Mouse (Mus musculus): ENCODE results near the gene Rbm20. TPM values are rescaled to one million over a fixed set of nuclear protein-coding genes. Genes with fewer than 3 reads are reported as not detected.

Rbm20 gene
- polyA plus RNA-seq, 2 experiments, result 0.04 to 0.18 TPM

- Histone ChIP-seq H3K9ac (replicated peaks) (no peak overlapping the region), H3K9me3 (ENCODE audit: control insufficient read depth, low read length) (no peaks in the 10 kb centered on the region), H3K27ac (no peak overlapping the region), H3K27me3 (ENCODE audit: control insufficient read depth, insufficient read depth, low read length) (no peaks in the 10 kb centered on the region), H3K36me3 (replicated peaks; ENCODE audit: control insufficient read depth, insufficient read depth, low read depth) (no peaks in the 10 kb centered on the region), H3K4me1 (replicated peaks; ENCODE audit: control insufficient read depth in 2 of 2, insufficient read depth in 2 of 2, low read length in 1 of 2) (peaks cover 7 to 12% of the 10 kb centered on the region in 2 experiments), H3K4me2 (ENCODE audit: low read depth) (no peak overlapping the region), H3K4me3 (ENCODE audit: insufficient read depth in 1 of 2, low read depth in 2 of 2, low read length in 2 of 2) (no peak overlapping the region)
- ATAC-seq (ENCODE audit: insufficient read depth) (no peak), DNase-seq (ENCODE audit: low read depth in 3 of 3, low spot score in 3 of 3) (no peak)
- 80% methylated on average over 14 of the region's 14 CpGs for WGBS (ENCODE audit: insufficient replicate concordance)
- TF ChIP-seq CTCF (IDR thresholded peaks at IDR 0.05; ENCODE audit: low read depth), result no peak
- no peak for TF ChIP-seq EP300 (IDR thresholded peaks at IDR 0.05; ENCODE audit: low read depth)
These were observed 175.0 kb downstream of the Rbm20 start for GRCm38 (mm10) chr19:53851826-53852698.

- Histone ChIP-seq H3K9ac (replicated peaks) (no peak overlapping the region), H3K4me2 (ENCODE audit: low read depth) (no peak overlapping the region), H3K36me3 (replicated peaks; ENCODE audit: control insufficient read depth, insufficient read depth, low read depth) (no peaks in the 10 kb centered on the region), H3K4me3 (ENCODE audit: insufficient read depth in 1 of 2, low read depth in 2 of 2, low read length in 2 of 2) (no peak overlapping the region), H3K27ac (no peak overlapping the region), H3K4me1 (replicated peaks; ENCODE audit: control insufficient read depth in 2 of 2, insufficient read depth in 2 of 2, low read length in 1 of 2) (peaks cover 7 to 12% of the 10 kb centered on the region in 2 experiments), H3K27me3 (ENCODE audit: control insufficient read depth, insufficient read depth, low read length) (no peaks in the 10 kb centered on the region), H3K9me3 (ENCODE audit: control insufficient read depth, low read length) (no peaks in the 10 kb centered on the region)
- TF ChIP-seq CTCF (IDR thresholded peaks at IDR 0.05; ENCODE audit: low read depth) (no peak), EP300 (IDR thresholded peaks at IDR 0.05; ENCODE audit: low read depth) (no peak)
- no peak for ATAC-seq (ENCODE audit: insufficient read depth)
- 71% methylated on average over 15 of the region's 15 CpGs for WGBS (ENCODE audit: insufficient replicate concordance)
- DNase-seq (ENCODE audit: low read depth in 3 of 3, low spot score in 3 of 3), result no peak
These were observed 175.8 kb downstream of the Rbm20 start for GRCm38 (mm10) chr19:53852699-53853451.

GRCm38 (mm10) chr19:53854978-53855377, 177.9 kb downstream of the Rbm20 start:
- Histone ChIP-seq H3K4me3 (ENCODE audit: insufficient read depth in 1 of 2, low read depth in 2 of 2, low read length in 2 of 2) (no peak overlapping the region), H3K27me3 (ENCODE audit: control insufficient read depth, insufficient read depth, low read length) (no peaks in the 10 kb centered on the region), H3K9me3 (ENCODE audit: control insufficient read depth, low read length) (no peaks in the 10 kb centered on the region), H3K9ac (replicated peaks) (no peak overlapping the region), H3K4me1 (replicated peaks; ENCODE audit: control insufficient read depth in 2 of 2, insufficient read depth in 2 of 2, low read length in 1 of 2) (peaks cover 3 to 11% of the 10 kb centered on the region in 2 experiments; a peak in 3 of 4 replicates), H3K36me3 (replicated peaks; ENCODE audit: control insufficient read depth, insufficient read depth, low read depth) (no peaks in the 10 kb centered on the region), H3K4me2 (ENCODE audit: low read depth) (no peak overlapping the region), H3K27ac (no peak overlapping the region)
- ATAC-seq (ENCODE audit: insufficient read depth) (no peak), DNase-seq (ENCODE audit: low read depth in 3 of 3, low spot score in 3 of 3) (no peak)
- TF ChIP-seq EP300 (IDR thresholded peaks at IDR 0.05; ENCODE audit: low read depth), result no peak
- TF ChIP-seq CTCF (IDR thresholded peaks at IDR 0.05; ENCODE audit: low read depth), result no peak
- 58% methylated on average over 4 of the region's 4 CpGs for WGBS (ENCODE audit: insufficient replicate concordance)

- no peak for DNase-seq (ENCODE audit: low read depth in 3 of 3, low spot score in 3 of 3)
- TF ChIP-seq CTCF (IDR thresholded peaks at IDR 0.05; ENCODE audit: low read depth), result no peak
- no peak overlapping the region for H3K4me3 ChIP-seq (ENCODE audit: insufficient read depth in 1 of 2, low read depth in 2 of 2, low read length in 2 of 2)
- 66% methylated on average over 5 of the region's 5 CpGs for WGBS (ENCODE audit: insufficient replicate concordance)
- H3K36me3 ChIP-seq (replicated peaks; ENCODE audit: control insufficient read depth, insufficient read depth, low read depth), result no peaks in the 10 kb centered on the region
- H3K4me1 ChIP-seq (replicated peaks; ENCODE audit: control insufficient read depth in 2 of 2, insufficient read depth in 2 of 2, low read length in 1 of 2), result peaks cover 3 to 9% of the 10 kb centered on the region in 2 experiments; a peak in 3 of 4 replicates
- no peaks in the 10 kb centered on the region for H3K9me3 ChIP-seq (ENCODE audit: control insufficient read depth, low read length)
- H3K4me2 ChIP-seq (ENCODE audit: low read depth), result no peak overlapping the region
- H3K9ac ChIP-seq (replicated peaks), result no peak overlapping the region
- H3K27me3 ChIP-seq (ENCODE audit: control insufficient read depth, insufficient read depth, low read length), result no peaks in the 10 kb centered on the region
- no peak for ATAC-seq (ENCODE audit: insufficient read depth)
- no peak overlapping the region for H3K27ac ChIP-seq
These were observed 178.7 kb downstream of the Rbm20 start for GRCm38 (mm10) chr19:53855781-53856180.

- Histone ChIP-seq H3K4me3 (ENCODE audit: insufficient read depth in 1 of 2, low read depth in 2 of 2, low read length in 2 of 2) (no peak overlapping the region), H3K27ac (no peak overlapping the region), H3K4me2 (ENCODE audit: low read depth) (no peak overlapping the region), H3K4me1 (replicated peaks; ENCODE audit: control insufficient read depth in 2 of 2, insufficient read depth in 2 of 2, low read length in 1 of 2) (peaks cover 3 to 9% of the 10 kb centered on the region in 2 experiments; a peak in 3 of 4 replicates), H3K27me3 (ENCODE audit: control insufficient read depth, insufficient read depth, low read length) (no peaks in the 10 kb centered on the region), H3K9me3 (ENCODE audit: control insufficient read depth, low read length) (no peaks in the 10 kb centered on the region), H3K36me3 (replicated peaks; ENCODE audit: control insufficient read depth, insufficient read depth, low read depth) (no peaks in the 10 kb centered on the region), H3K9ac (replicated peaks) (no peak overlapping the region)
- 82% methylated on average over 9 of the region's 9 CpGs for WGBS (ENCODE audit: insufficient replicate concordance)
- DNase-seq (ENCODE audit: low read depth in 3 of 3, low spot score in 3 of 3), result no peak
- TF ChIP-seq EP300 (IDR thresholded peaks at IDR 0.05; ENCODE audit: low read depth) (no peak), CTCF (IDR thresholded peaks at IDR 0.05; ENCODE audit: low read depth) (no peak)
- ATAC-seq (ENCODE audit: insufficient read depth), result no peak
These were observed 179.7 kb downstream of the Rbm20 start for GRCm38 (mm10) chr19:53856794-53857193.
